22 mouse cellular contexts compared by ENCODE assay signal in the genomic region with DNA sequence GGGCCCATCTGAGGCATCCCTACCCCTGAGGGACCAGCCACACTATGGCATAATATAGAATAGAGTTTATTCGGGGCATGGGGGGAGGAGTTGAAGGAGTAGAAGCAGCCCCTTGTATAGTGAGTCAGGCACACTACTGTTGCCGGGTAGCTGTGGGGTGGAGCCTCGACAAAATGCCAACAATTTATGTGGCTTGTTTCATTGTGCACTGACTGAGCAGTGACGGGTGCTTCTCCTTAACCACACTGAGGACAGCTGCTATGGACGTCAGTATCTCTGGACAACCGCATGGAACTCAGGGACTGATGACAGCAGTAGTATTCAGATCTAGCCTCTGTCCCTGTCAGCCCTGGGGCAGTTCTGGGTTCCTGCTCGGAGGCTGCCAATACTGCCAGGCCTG. TPM values are rescaled to one million over a fixed set of nuclear protein-coding genes. Genes with fewer than 3 reads are reported as not detected.
DNase-seq lines count a peak whose midpoint lies in the region; ATAC-seq and TF ChIP-seq lines count a peak whose summit lies in the region.
"Had no signal": no experiment of that assay in that cellular context is flagged by ENCODE, and none has a peak within 500 bp of the region (broad histone marks: within the 10 kb centered on the region; RNA-seq: fewer than 3 reads in every experiment).

No protein-coding gene starts in this region.

- H3K9ac ChIP-seq in forebrain, embryonic 14.5 days (ENCODE audit: low read length): no peak overlapping the region
- no peak overlapping the region for H3K9ac ChIP-seq in forebrain, embryonic 11.5 days (ENCODE audit: low read length)
- no peak overlapping the region for H3K9ac ChIP-seq in lung, postnatal 0 days (replicated peaks; ENCODE audit: low read depth)
- no peak overlapping the region for H3K9ac ChIP-seq in hindbrain, embryonic 15.5 days
- H3K9ac ChIP-seq in neural tube, embryonic 13.5 days: no peak overlapping the region
- H3K9ac ChIP-seq: embryonic facial prominence, embryonic 13.5 days; heart, embryonic 13.5 days; liver, embryonic 15.5 days had no signal

- H3K4me2 ChIP-seq in forebrain, embryonic 14.5 days (ENCODE audit: low read length): no peak overlapping the region
- H3K4me2 ChIP-seq in forebrain, embryonic 11.5 days (ENCODE audit: low read depth, low read length, severe bottlenecking): no peak overlapping the region
- H3K4me2 ChIP-seq in lung, postnatal 0 days (replicated peaks; ENCODE audit: low read depth, low read length): no peak overlapping the region
- H3K4me2 ChIP-seq in hindbrain, embryonic 15.5 days: no peak overlapping the region
- no peak overlapping the region for H3K4me2 ChIP-seq in neural tube, embryonic 13.5 days
- H3K4me2 ChIP-seq: embryonic facial prominence, embryonic 13.5 days; heart, embryonic 13.5 days; liver, embryonic 15.5 days had no signal

- no peak for TF ChIP-seq EP300 in lung, postnatal 0 days (IDR thresholded peaks at IDR 0.05)

- ATAC-seq in forebrain, embryonic 14.5 days: 0 out of 2 replicates have a peak, but pooled peaks have one; percentile 23
- no peak for ATAC-seq in forebrain, embryonic 11.5 days (replicated peaks; ENCODE audit: low FRiP score)
- ATAC-seq in lung, postnatal 0 days: peak; percentile 25; the same call in 1 of the 2 replicates
- ATAC-seq in hindbrain, embryonic 15.5 days (ENCODE audit: low FRiP score, low read depth): peak; percentile 77; the same call in 1 of the 2 replicates
- peak; percentile 78 for ATAC-seq in neural tube, embryonic 13.5 days (ENCODE audit: low read depth)
- ATAC-seq: activated CD4-positive, CD25-positive, alpha-beta regulatory T cell, adult 4 months had no signal

- H3K27me3 ChIP-seq in forebrain, embryonic 14.5 days (replicated peaks; ENCODE audit: control insufficient read depth, insufficient read depth, low read length): no peaks in the 10 kb centered on the region
- H3K27me3 ChIP-seq in forebrain, embryonic 11.5 days (ENCODE audit: control insufficient read depth, insufficient read depth, low read length): no peaks in the 10 kb centered on the region
- no peaks in the 10 kb centered on the region for H3K27me3 ChIP-seq in lung, postnatal 0 days (replicated peaks; ENCODE audit: insufficient read depth, low read length)
- no peaks in the 10 kb centered on the region for H3K27me3 ChIP-seq in hindbrain, embryonic 15.5 days
- H3K27me3 ChIP-seq in neural tube, embryonic 13.5 days: no peaks in the 10 kb centered on the region
- H3K27me3 ChIP-seq: embryonic facial prominence, embryonic 13.5 days; heart, embryonic 13.5 days; liver, embryonic 15.5 days; megakaryocyte, embryonic 14.5 days had no signal

- H3K4me1 ChIP-seq in forebrain, embryonic 14.5 days (ENCODE audit: control insufficient read depth, insufficient read depth, low read length): no peaks in the 10 kb centered on the region
- H3K4me1 ChIP-seq in forebrain, embryonic 11.5 days (replicated peaks; ENCODE audit: control insufficient read depth, insufficient read depth, low read length): no peaks in the 10 kb centered on the region
- H3K4me1 ChIP-seq in lung, postnatal 0 days (ENCODE audit: insufficient read depth, low read depth, low read length): no peaks in the 10 kb centered on the region
- no peaks in the 10 kb centered on the region for H3K4me1 ChIP-seq in hindbrain, embryonic 15.5 days (replicated peaks)
- peaks cover 6% of the 10 kb centered on the region; the same call in 1 of the 2 replicates for H3K4me1 ChIP-seq in neural tube, embryonic 13.5 days (replicated peaks)
- H3K4me1 ChIP-seq: liver, embryonic 15.5 days; megakaryocyte, embryonic 14.5 days had no signal

- intact Hi-C loops in left cerebral cortex, adult 2 months (cut with DNase I): no loop called here

- 57% methylated on average over 7 of the region's 7 CpGs for WGBS in forebrain, embryonic 14.5 days
- WGBS in forebrain, embryonic 11.5 days: 68% methylated on average over 7 of the region's 7 CpGs
- 67% methylated on average over 7 of the region's 7 CpGs for WGBS in lung, postnatal 0 days
- 27% methylated on average over 7 of the region's 7 CpGs for WGBS in hindbrain, embryonic 15.5 days
- WGBS in neural tube, embryonic 13.5 days: 21% methylated on average over 7 of the region's 7 CpGs

- H3K4me3 ChIP-seq in forebrain, embryonic 14.5 days (ENCODE audit: low read depth, low read length): no peak overlapping the region
- no peak overlapping the region for H3K4me3 ChIP-seq in forebrain, embryonic 11.5 days (ENCODE audit: low read depth, low read length)
- H3K4me3 ChIP-seq in lung, postnatal 0 days (ENCODE audit: low read depth, low read length): no peak overlapping the region
- no peak overlapping the region for H3K4me3 ChIP-seq in hindbrain, embryonic 15.5 days
- no peak overlapping the region for H3K4me3 ChIP-seq in neural tube, embryonic 13.5 days
- H3K4me3 ChIP-seq in left cerebral cortex, adult 2 months: no peak overlapping the region
- H3K4me3 ChIP-seq: embryonic facial prominence, embryonic 13.5 days; heart, embryonic 13.5 days; liver, embryonic 15.5 days; megakaryocyte, embryonic 14.5 days had no signal

- H3K27ac ChIP-seq in forebrain, embryonic 14.5 days (ENCODE audit: low read depth, low read length): no peak overlapping the region
- H3K27ac ChIP-seq in forebrain, embryonic 11.5 days (ENCODE audit: low read depth, low read length): no peak overlapping the region
- no peak overlapping the region for H3K27ac ChIP-seq in lung, postnatal 0 days (ENCODE audit: low read length)
- no peak overlapping the region for H3K27ac ChIP-seq in hindbrain, embryonic 15.5 days (replicated peaks)
- H3K27ac ChIP-seq in neural tube, embryonic 13.5 days (replicated peaks): no peak overlapping the region
- H3K27ac ChIP-seq in left cerebral cortex, adult 2 months: no peak overlapping the region
- H3K27ac ChIP-seq: embryonic facial prominence, embryonic 13.5 days; heart, embryonic 13.5 days; liver, embryonic 15.5 days had no signal

- no peaks in the 10 kb centered on the region for H3K9me3 ChIP-seq in forebrain, embryonic 14.5 days (replicated peaks; ENCODE audit: control insufficient read depth, low read length)
- no peaks in the 10 kb centered on the region for H3K9me3 ChIP-seq in forebrain, embryonic 11.5 days (ENCODE audit: control insufficient read depth, low read length)
- H3K9me3 ChIP-seq in lung, postnatal 0 days (ENCODE audit: low read length): no peaks in the 10 kb centered on the region
- H3K9me3 ChIP-seq in hindbrain, embryonic 15.5 days: no peaks in the 10 kb centered on the region
- no peaks in the 10 kb centered on the region for H3K9me3 ChIP-seq in neural tube, embryonic 13.5 days
- H3K9me3 ChIP-seq: embryonic facial prominence, embryonic 13.5 days; heart, embryonic 13.5 days; liver, embryonic 15.5 days had no signal

- no peak for TF ChIP-seq CTCF in lung, postnatal 0 days (IDR thresholded peaks at IDR 0.05)
- no peak for TF ChIP-seq CTCF in left cerebral cortex, adult 2 months (IDR thresholded peaks at IDR 0.05)

- DNase-seq in forebrain, embryonic 14.5 days (ENCODE audit: low spot score): no peak
- no peak for DNase-seq in forebrain, embryonic 11.5 days (ENCODE audit: low spot score)
- DNase-seq in lung, postnatal 0 days (ENCODE audit: low spot score): no peak
- DNase-seq in lung, adult 18-20 months: no peak
- no peak for DNase-seq in testis, postnatal 10 days (ENCODE audit: low spot score)
- DNase-seq in left cerebral cortex, adult 2 months (ENCODE audit: extremely low spot score in 1 of 2, low spot score in 2 of 2): no peak
- DNase-seq: adrenal gland, postnatal 36 days; cerebellum, adult 8-10 months; gastrocnemius, postnatal 36 days; kidney, adult 2 months; kidney, postnatal 14 days; layer of hippocampus, adult 9-11 months; lung, postnatal 14 days; right cerebral cortex, postnatal 4 days; thymus, postnatal 4 days had no signal

- H3K36me3 ChIP-seq in forebrain, embryonic 14.5 days (ENCODE audit: control insufficient read depth, insufficient read depth, low read length): no peaks in the 10 kb centered on the region
- no peaks in the 10 kb centered on the region for H3K36me3 ChIP-seq in forebrain, embryonic 11.5 days (ENCODE audit: control insufficient read depth, insufficient read depth, low read length)
- no peaks in the 10 kb centered on the region for H3K36me3 ChIP-seq in lung, postnatal 0 days (ENCODE audit: insufficient read depth, low read length)
- no peaks in the 10 kb centered on the region for H3K36me3 ChIP-seq in hindbrain, embryonic 15.5 days
- H3K36me3 ChIP-seq in neural tube, embryonic 13.5 days: no peaks in the 10 kb centered on the region
- H3K36me3 ChIP-seq: embryonic facial prominence, embryonic 13.5 days; heart, embryonic 13.5 days; liver, embryonic 15.5 days had no signal

RNA-seq across cellular contexts. Expression of a gene that starts 53.6 kb away (rescaled TPM):
- polyA plus RNA-seq in forebrain, embryonic 14.5 days (2014; fragmentation: Nextera tagmentation; extraction: Ambion mirVana): 33.6 and 36.0 TPM in 2 replicates
- polyA plus RNA-seq in forebrain, embryonic 11.5 days (2014; fragmentation: Nextera tagmentation; extraction: Ambion mirVana): 27.2 and 31.1 TPM in 2 replicates
- polyA plus RNA-seq in lung, postnatal 0 days (2015; fragmentation: Nextera tagmentation; extraction: Ambion mirVana): 45.1 and 45.3 TPM in 2 replicates
- polyA plus RNA-seq in hindbrain, embryonic 15.5 days (2015; fragmentation: Nextera tagmentation; extraction: Ambion mirVana): 31.0 and 31.1 TPM in 2 replicates
- 34.1 and 36.8 TPM in 2 replicates for polyA plus RNA-seq in neural tube, embryonic 13.5 days (2015; fragmentation: Nextera tagmentation; extraction: Ambion mirVana)
- 10 to 100 TPM; 14.9 to 25.6 TPM for total RNA-seq in left cerebral cortex, adult 2 months (2021)
